Mouse (Mus musculus) ES-E14 (cell line): ENCODE data around the gene Odaph.

Experiments used
- CHD2 ChIP-seq: IDR thresholded peaks from 2 replicates; pipeline ENCODE4 v1.6.1; 2014; ENCODE audit warnings: mild to moderate bottlenecking, low read depth, low read length, inconsistent platforms
- HCFC1 ChIP-seq: IDR thresholded peaks from 2 replicates; pipeline ENCODE4 v1.6.1; 2012; ENCODE audit warnings: low read length, inconsistent platforms, borderline replicate concordance; ENCODE audit not compliant: insufficient read depth
- MAFK ChIP-seq: IDR thresholded peaks from 2 replicates; pipeline ENCODE4 v1.6.1; 2014; ENCODE audit warnings: mild to moderate bottlenecking, low read depth, low read length, inconsistent platforms; ENCODE audit not compliant: insufficient read depth
- ZNF384 ChIP-seq: IDR thresholded peaks from 2 replicates; pipeline ENCODE4 v1.6.1; 2012; ENCODE audit warnings: low read depth, low read length, inconsistent platforms

DNA sequence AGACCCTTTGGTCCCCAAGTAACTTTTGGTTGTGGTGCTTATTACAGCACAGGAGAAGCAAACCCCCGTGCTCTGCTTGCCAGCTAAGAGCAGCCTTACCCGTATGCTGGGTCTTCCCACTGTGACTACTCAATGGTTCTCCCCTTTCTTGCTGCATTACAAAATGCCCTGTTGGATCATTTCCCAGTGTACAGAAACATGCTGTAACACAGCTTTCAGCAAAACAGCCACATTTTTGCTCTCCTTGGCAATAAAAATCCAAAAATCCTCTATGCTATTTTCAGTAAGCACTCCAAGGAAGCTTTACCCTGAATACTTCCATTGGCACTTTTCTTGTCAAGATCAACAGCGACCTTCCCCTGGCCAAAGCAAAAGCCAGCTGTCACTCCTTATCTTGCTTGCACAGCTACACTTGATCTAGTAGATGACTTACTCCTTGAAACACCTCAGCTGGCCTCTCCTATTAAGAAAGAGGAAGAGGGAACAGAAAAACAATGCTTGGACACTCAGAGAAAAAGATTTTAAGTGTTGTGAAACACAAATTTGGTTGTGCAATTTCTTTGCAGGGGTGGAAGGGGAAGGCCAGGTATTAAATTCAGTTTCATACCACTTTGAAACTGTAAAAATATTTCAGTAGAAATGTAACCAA is 26.5 kb upstream of the Odaph start:
- TF ChIP-seq MAFK (no peak), CHD2 (no peak), HCFC1 (no peak), ZNF384 (no peak)
